Mouse (Mus musculus) CH12.LX (cell line): ENCODE data around the gene Rsph3b. TPM values are rescaled to one million over a fixed set of nuclear protein-coding genes. Genes with fewer than 3 reads are reported as not detected.

Experiments used
- DNase-seq: peaks from one replicate; pipeline ENCODE4 v3.0.0-alpha.2; 2013; ENCODE audit errors: extremely low read depth
- H3K27ac ChIP-seq: 2 replicates; pipeline ENCODE4 v1.5.1; 2012; ENCODE audit warnings: low read depth, mild to moderate bottlenecking, control low read depth, moderate library complexity; ENCODE audit not compliant: insufficient read depth
- H3K27me3 ChIP-seq: replicated peaks from 2 replicates; pipeline ENCODE3; 2012; ENCODE audit warnings: inconsistent platforms
- H3K36me3 ChIP-seq, 2 experiments: replicated peaks in 1 of 2; 2 replicates each; pipeline versions ENCODE3 to v1.6.1; 2012; ENCODE audit warnings: inconsistent platforms in 1 of 2, low read length in 1 of 2, mild to moderate bottlenecking in 1 of 2, mixed read lengths in 1 of 2, moderate library complexity in 1 of 2; ENCODE audit not compliant: control insufficient read depth in 1 of 2, insufficient read depth in 1 of 2
- H3K4me1 ChIP-seq, 2 experiments: 2 replicates each; pipeline ENCODE4 v1.6.1; 2012; ENCODE audit warnings: inconsistent platforms in 1 of 2, moderate library complexity in 1 of 2; ENCODE audit not compliant: insufficient read depth in 2 of 2, control insufficient read depth in 1 of 2
- H3K4me2 ChIP-seq: 2 replicates; pipeline ENCODE4 v1.6.1; 2012; ENCODE audit warnings: low read depth, mild to moderate bottlenecking, control low read depth; ENCODE audit not compliant: poor library complexity, insufficient read depth, severe bottlenecking
- H3K4me3 ChIP-seq, 3 experiments: fragments of 150-350 bp in 1 of 3; sonication (generic) in 1 of 3; replicated peaks in 1 of 3; 2 replicates each; pipeline versions ENCODE3 to v1.5.1; 2011 to 2012; ENCODE audit warnings: low read depth in 2 of 3, low read length in 2 of 3, mild to moderate bottlenecking in 2 of 3, moderate library complexity in 2 of 3, control low read depth in 1 of 3, improper control_type of control experiment in 1 of 3, inconsistent platforms in 1 of 3, mixed read lengths in 1 of 3; ENCODE audit not compliant: poor library complexity in 1 of 3
- H3K79me2 ChIP-seq: replicated peaks from 2 replicates; pipeline ENCODE4 v1.6.1; 2012; ENCODE audit warnings: mild to moderate bottlenecking, moderate library complexity; ENCODE audit not compliant: control insufficient read depth, poor library complexity, insufficient read depth, severe bottlenecking; ENCODE audit errors: extremely low read depth
- H3K9ac ChIP-seq: 2 replicates; pipeline ENCODE4 v1.6.1; 2012; ENCODE audit warnings: low read depth, mild to moderate bottlenecking, control low read depth, moderate library complexity; ENCODE audit not compliant: insufficient read depth
- H3K9me3 ChIP-seq: replicated peaks from 2 replicates; pipeline ENCODE3; 2012; ENCODE audit warnings: low read length, inconsistent platforms, mixed read lengths
- BHLHE40 ChIP-seq: IDR thresholded peaks from 2 replicates; pipeline ENCODE4 v1.6.1; 2011; ENCODE audit warnings: mild to moderate bottlenecking, low read depth, low read length, improper control_type of control experiment
- CHD1 ChIP-seq: IDR thresholded peaks from 2 replicates; pipeline ENCODE4 v1.6.1; 2012; ENCODE audit warnings: low read depth, low read length, improper control_type of control experiment, inconsistent platforms
- CHD2 ChIP-seq: IDR thresholded peaks from 2 replicates; pipeline ENCODE4 v1.6.1; 2011; ENCODE audit warnings: low read length, improper control_type of control experiment
- E2F4 ChIP-seq: IDR thresholded peaks from 2 replicates; pipeline ENCODE4 v1.6.1; 2011; ENCODE audit warnings: low read depth, low read length, improper control_type of control experiment; ENCODE audit not compliant: insufficient replicate concordance
- ELF1 ChIP-seq: IDR thresholded peaks from 2 replicates; pipeline ENCODE4 v1.6.1; 2014; ENCODE audit warnings: low read depth, mild to moderate bottlenecking, inconsistent platforms, low read length, improper control_type of control experiment
- ETS1 ChIP-seq: conservative IDR thresholded peaks from 2 replicates; pipeline ENCODE4 v1.6.1; 2012; ENCODE audit warnings: low read depth, mild to moderate bottlenecking, inconsistent platforms, low read length, improper control_type of control experiment, moderate library complexity
- GABPA ChIP-seq: IDR thresholded peaks from 2 replicates; pipeline ENCODE4 v1.6.1; 2012; ENCODE audit warnings: low read depth, low read length, improper control_type of control experiment, inconsistent platforms; ENCODE audit not compliant: insufficient replicate concordance
- HCFC1 ChIP-seq: IDR thresholded peaks from 2 replicates; pipeline ENCODE4 v1.6.1; 2012; ENCODE audit warnings: low read depth, mild to moderate bottlenecking, inconsistent platforms, low read length, improper control_type of control experiment
- IRF4 ChIP-seq: IDR thresholded peaks from 2 replicates; pipeline ENCODE4 v1.6.1; 2014; ENCODE audit warnings: low read depth, mild to moderate bottlenecking, inconsistent platforms, low read length, improper control_type of control experiment
- JUN ChIP-seq: IDR thresholded peaks from 2 replicates; pipeline ENCODE4 v1.6.1; 2011; ENCODE audit warnings: low read depth, mild to moderate bottlenecking, low read length, improper control_type of control experiment, moderate library complexity; ENCODE audit not compliant: insufficient read depth
- JUND ChIP-seq: conservative IDR thresholded peaks from 2 replicates; pipeline ENCODE4 v1.6.1; 2011; ENCODE audit warnings: low read depth, low read length, improper control_type of control experiment
- MAFK ChIP-seq: IDR thresholded peaks from 2 replicates; pipeline ENCODE4 v1.6.1; 2011; ENCODE audit warnings: low read length, improper control_type of control experiment; ENCODE audit not compliant: insufficient replicate concordance
- MAX ChIP-seq: IDR thresholded peaks from 2 replicates; pipeline ENCODE4 v1.6.1; 2011; ENCODE audit warnings: low read length, improper control_type of control experiment
- MEF2A ChIP-seq: IDR thresholded peaks from 2 replicates; pipeline ENCODE4 v1.6.1; 2014; ENCODE audit warnings: low read depth, mild to moderate bottlenecking, inconsistent platforms, low read length, improper control_type of control experiment, borderline replicate concordance
- NELFE ChIP-seq: IDR thresholded peaks from 2 replicates; pipeline ENCODE4 v1.6.1; 2011; ENCODE audit warnings: low read depth, low read length, improper control_type of control experiment
- NRF1 ChIP-seq: IDR thresholded peaks from 2 replicates; pipeline ENCODE4 v1.6.1; 2014; ENCODE audit warnings: low read depth, mild to moderate bottlenecking, inconsistent platforms, low read length, improper control_type of control experiment, moderate library complexity
- PAX5 ChIP-seq: IDR thresholded peaks from 2 replicates; pipeline ENCODE4 v1.6.1; 2012; ENCODE audit warnings: low read length, inconsistent platforms, mixed read lengths
- RCOR1 ChIP-seq: conservative IDR thresholded peaks from 2 replicates; pipeline ENCODE4 v1.6.1; 2012; ENCODE audit warnings: low read depth, mild to moderate bottlenecking, inconsistent platforms, low read length, improper control_type of control experiment
- TBP ChIP-seq: conservative IDR thresholded peaks from 2 replicates; pipeline ENCODE4 v1.6.1; 2011; ENCODE audit warnings: low read depth, low read length, improper control_type of control experiment
- USF2 ChIP-seq: conservative IDR thresholded peaks from 2 replicates; pipeline ENCODE4 v1.6.1; 2011; ENCODE audit warnings: low read depth, low read length, improper control_type of control experiment
- ZC3H11A ChIP-seq: IDR thresholded peaks from 2 replicates; pipeline ENCODE4 v1.6.1; 2012; ENCODE audit warnings: low read depth, mild to moderate bottlenecking, inconsistent platforms, low read length, improper control_type of control experiment
- ZKSCAN1 ChIP-seq: IDR thresholded peaks from 2 replicates; pipeline ENCODE4 v1.6.1; 2012; ENCODE audit warnings: low read depth, inconsistent platforms, low read length, improper control_type of control experiment, borderline replicate concordance
- ZMIZ1 ChIP-seq: IDR thresholded peaks from 2 replicates; pipeline ENCODE4 v1.6.1; 2012; ENCODE audit warnings: low read depth, mild to moderate bottlenecking, inconsistent platforms, low read length, improper control_type of control experiment
- ZNF384 ChIP-seq: IDR thresholded peaks from 2 replicates; pipeline ENCODE4 v1.6.1; 2012; ENCODE audit warnings: low read depth, low read length, improper control_type of control experiment, inconsistent platforms
- dilution Hi-C: fragments of 300-500 bp; cut with MboI; formaldehyde crosslinking; loops from 2 replicates; pipeline ENCODE4 v1.14.3; 2020; ENCODE audit warnings: low sequenced_read_pairs; ENCODE audit not compliant: extremely low pct_unique_long_range_greater_than_20kb, extremely low pct_ligation_motif_present
- in situ Hi-C: fragments of 300-500 bp; cut with MboI; formaldehyde crosslinking; loops from 3 replicates; pipeline ENCODE4 v1.14.3; 2019; ENCODE audit warnings: low sequenced_read_pairs, low pct_ligation_motif_present, low pct_unique_long_range_greater_than_20kb, mixed read lengths
- polyA plus RNA-seq: library from polyadenylated mRNA; unstranded; fragments of >175 nt; gene quantifications from 2 replicates; pipeline ENCODE4 v1.2.1, GENCODE M21; 2012; ENCODE audit warnings: low read depth; ENCODE audit not compliant: insufficient read length
- total RNA-seq, 2 experiments: library from RNA; depleted of rRNA; stranded (reverse); fragments of 300-350 nt in 1 of 2; fragments of >200 nt in 1 of 2; gene quantifications; 2 replicates each; pipeline ENCODE4 v1.2.3; 2012 to 2014

Gene Rsph3b
- total and polyA plus RNA-seq, 3 experiments: 8.3 to 19.7 (median 12.2) TPM

GRCm38 (mm10) chr17:6860491-6860897, 88.0 kb downstream of the Rsph3b start:
- dilution Hi-C loops: no loop called here
- H3K36me3 ChIP-seq: no peaks in the 10 kb centered on the region

GRCm38 (mm10) chr17:6860067-6860466, 88.4 kb downstream of the Rsph3b start:
- Histone ChIP-seq H3K27me3 (no peaks in the 10 kb centered on the region), H3K4me3 (no peak overlapping the region), H3K79me2 (no peaks in the 10 kb centered on the region), H3K4me1 (peaks cover 10 to 26% of the 10 kb centered on the region in 2 experiments), H3K27ac (no peak overlapping the region), H3K36me3 (no peaks in the 10 kb centered on the region), H3K9me3 (no peaks in the 10 kb centered on the region), H3K4me2 (no peak overlapping the region), H3K9ac (no peak overlapping the region)
- dilution Hi-C loops: no loop called here
- DNase-seq: no peak
- in situ Hi-C loops: no loop called here
- TF ChIP-seq ZKSCAN1: no peak
- no peak for TF ChIP-seq ZC3H11A
- TF ChIP-seq ELF1: no peak
- no peak for TF ChIP-seq MAFK
- no peak for TF ChIP-seq BHLHE40
- no peak for TF ChIP-seq TBP
- TF ChIP-seq USF2: no peak
- no peak for TF ChIP-seq GABPA
- no peak for TF ChIP-seq MEF2A
- no peak for TF ChIP-seq IRF4
- no peak for TF ChIP-seq ETS1
- no peak for TF ChIP-seq MAX
- no peak for TF ChIP-seq NRF1
- no peak for TF ChIP-seq CHD2
- no peak for TF ChIP-seq ZNF384

More at GRCm38 (mm10) chr17:6860491-6860897, 88.0 kb downstream of the Rsph3b start:
- no peak overlapping the region for H3K4me3 ChIP-seq
- H3K79me2 ChIP-seq: no peaks in the 10 kb centered on the region
- TF ChIP-seq BHLHE40 (no peak), PAX5 (no peak), NELFE (no peak), HCFC1 (no peak), CHD1 (no peak), IRF4 (no peak), RCOR1 (no peak), E2F4 (no peak), ZMIZ1 (no peak), JUND (no peak), CHD2 (no peak), ELF1 (no peak), MAX (no peak), JUN (no peak)
- H3K9me3 ChIP-seq: no peaks in the 10 kb centered on the region
- H3K9ac ChIP-seq: no peak overlapping the region
- no peaks in the 10 kb centered on the region for H3K27me3 ChIP-seq
- no peak for DNase-seq
- no peak overlapping the region for H3K4me2 ChIP-seq
- H3K4me1 ChIP-seq: peaks cover 10 to 22% of the 10 kb centered on the region in 2 experiments
- in situ Hi-C loops: no loop called here
- H3K27ac ChIP-seq: no peak overlapping the region
